Mouse (Mus musculus): ENCODE results near the gene Prkcz. TPM values are rescaled to one million over a fixed set of nuclear protein-coding genes. Genes with fewer than 3 reads are reported as not detected.

The Prkcz gene
- total RNA-seq, 2 experiments from 2014 or later = 156 to 166 TPM

- DNase-seq = no peak
Measured at GRCm38 (mm10) chr4:155219271-155220212, 141.6 kb downstream of the Prkcz start.

GRCm38 (mm10) chr4:155218104-155218732, 142.9 kb downstream of the Prkcz start:
- DNase-seq = no peak

DNA sequence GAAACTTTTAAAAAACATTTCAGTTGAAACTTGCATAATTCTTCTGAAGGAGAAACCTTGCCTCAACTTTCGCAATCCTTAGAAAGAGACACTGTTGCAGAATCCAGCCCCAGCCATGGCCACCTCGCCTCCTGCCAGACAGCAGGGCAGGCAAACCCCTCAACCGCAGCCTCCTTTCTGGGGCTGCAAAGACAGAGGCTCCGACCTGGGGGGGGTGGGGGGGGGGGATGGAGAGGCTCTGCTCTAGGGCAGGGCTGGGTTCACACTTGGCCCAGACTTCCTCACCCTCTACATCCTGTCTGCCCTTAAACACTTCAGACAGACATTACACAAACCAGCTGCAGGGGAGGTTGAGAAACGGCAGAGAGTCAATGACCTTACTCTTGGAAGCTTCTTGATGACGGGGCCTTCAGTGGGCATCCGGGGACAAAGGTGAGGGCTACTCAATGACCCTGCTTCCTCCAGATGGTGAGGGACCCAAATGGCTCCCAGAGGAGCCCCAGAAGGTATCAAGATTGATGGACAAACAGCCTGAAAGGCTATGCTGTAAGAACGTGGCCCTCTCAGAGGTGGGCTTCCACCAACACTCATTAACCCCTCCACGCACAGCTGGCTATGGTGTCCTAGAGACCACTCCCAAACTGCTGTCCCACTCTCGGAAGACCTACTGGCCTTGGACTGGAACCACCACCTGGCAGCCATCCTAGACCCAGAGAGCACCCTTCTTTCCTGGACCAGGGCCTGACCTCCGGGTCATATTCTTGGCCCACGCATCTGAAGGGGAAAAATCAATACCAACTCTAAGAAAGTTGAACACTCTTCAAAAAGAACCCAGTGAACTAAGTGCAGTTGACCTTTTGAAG, 143.7 kb downstream of the Prkcz start:
- no peak for DNase-seq

- no peak for DNase-seq
Measured at GRCm38 (mm10) chr4:155215773-155216630, 145.2 kb downstream of the Prkcz start.

DNA sequence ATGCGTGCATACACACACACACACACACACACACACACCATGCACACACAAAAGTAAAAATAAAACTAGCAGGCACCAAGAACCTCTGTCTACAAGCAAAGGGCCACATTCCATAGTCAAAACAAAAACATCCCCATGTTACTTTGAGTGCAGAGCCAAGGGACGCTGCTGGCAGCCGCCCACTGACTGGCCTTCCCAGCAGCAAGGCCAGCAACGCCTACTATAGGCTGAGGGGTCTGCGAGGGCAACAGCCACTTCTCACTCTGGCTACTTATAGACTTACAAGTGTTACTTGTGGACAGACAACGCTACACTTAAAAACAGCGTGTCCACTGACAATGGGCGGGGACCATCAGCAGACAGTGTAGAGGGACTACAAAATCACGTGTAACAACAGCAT, 146.0 kb downstream of the Prkcz start:
- no peak for DNase-seq

GRCm38 (mm10) chr4:155214793-155215192, 146.4 kb downstream of the Prkcz start:
- no peak for DNase-seq

DNA sequence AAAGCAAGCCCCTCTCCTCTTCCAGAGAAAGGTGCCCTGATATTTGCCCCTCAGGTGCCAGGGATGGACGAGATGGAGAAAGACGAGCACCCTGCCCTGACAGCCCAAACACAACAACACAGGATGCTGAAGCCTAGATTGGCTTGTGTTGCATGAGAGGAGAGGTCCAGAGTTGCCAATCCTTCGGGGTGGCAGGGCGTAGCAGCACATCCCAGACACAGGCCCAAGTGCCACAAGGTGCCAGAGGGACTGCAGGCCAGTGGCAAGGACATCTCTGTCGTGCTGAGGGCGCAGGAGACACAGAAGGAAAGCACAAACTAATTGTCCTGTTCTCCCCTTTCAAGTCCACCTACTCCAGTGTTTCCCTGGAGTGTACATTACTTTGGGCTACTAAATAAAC, 147.0 kb downstream of the Prkcz start:
- DNase-seq = no peak

- DNase-seq = no peak
Measured at GRCm38 (mm10) chr4:155213752-155214054, 147.5 kb downstream of the Prkcz start.

GRCm38 (mm10) chr4:155213052-155213751, 148.0 kb downstream of the Prkcz start:
- DNase-seq = no peak

Other genes with a start within 250 kb of the Prkcz start
- 100 to 1,000 TPM; 126 to 132 TPM for gene Ski, start 138.8 kb downstream of the Prkcz start, total RNA-seq (2021)
- 10 to 100 TPM; 30.9 to 35.1 TPM for gene Faap20, start 111.6 kb downstream of the Prkcz start, total RNA-seq (2021)
- gene Gabrd, start 36.8 kb upstream of the Prkcz start, total RNA-seq (2021) = 10 to 100 TPM; 21.0 to 21.2 TPM
- 10 to 100 TPM; 11.1 to 14.0 TPM for gene Cfap74, start 47.8 kb upstream of the Prkcz start, total RNA-seq (2021)
- gene Tmem52, start 107.8 kb upstream of the Prkcz start, total RNA-seq (2021) = 1 to 10 TPM; 2.0 to 6.6 TPM
- gene Gnb1, start 130.0 kb upstream of the Prkcz start, total RNA-seq (2021) = 100 to 1,000 TPM; 744 to 792 TPM
- gene Nadk, start 201.0 kb upstream of the Prkcz start, total RNA-seq (2021) = 10 to 100 TPM; 65.8 to 71.5 TPM
- gene Slc35e2, start 240.1 kb upstream of the Prkcz start, total RNA-seq (2021) = 10 to 100 TPM; 40.1 to 41.0 TPM

All from layer of hippocampus, postnatal 36 days (tissue).